Mouse (Mus musculus): ENCODE results near the gene Stap2.

DNA sequence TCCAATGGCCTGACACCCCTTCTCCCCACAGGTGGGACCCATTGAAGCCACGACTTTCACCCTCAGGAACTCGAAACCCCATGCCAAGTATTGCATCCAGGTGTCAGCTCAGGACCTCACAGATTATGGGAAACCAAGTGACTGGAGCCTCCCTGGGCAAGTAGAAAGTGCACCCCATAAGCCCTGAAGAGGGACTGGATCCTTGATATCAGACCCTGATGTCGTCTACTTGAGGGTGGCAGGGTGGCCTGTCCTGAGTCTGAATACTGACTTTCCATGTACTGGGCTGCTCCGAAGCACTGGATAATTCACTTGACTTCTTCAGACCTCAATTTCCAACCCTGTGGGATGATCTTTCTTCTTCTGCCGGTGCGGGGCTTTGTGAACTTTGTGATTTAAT, 48.8 kb downstream of the Stap2 start:
- TF ChIP-seq POLR2A (IDR thresholded peaks at IDR 0.05; ENCODE audit: insufficient read depth, low read depth, low read length) (no peak), CTCF (IDR thresholded peaks at IDR 0.05) (no peak), EP300 (IDR thresholded peaks at IDR 0.05; ENCODE audit: insufficient read depth, low read depth, low read length) (no peak)
